Mouse (Mus musculus) spleen, adult 2 months (tissue): Measurements from ENCODE around the gene Unc13d. TPM values are rescaled to one million over a fixed set of nuclear protein-coding genes. Genes with fewer than 3 reads are reported as not detected.
"Not testable (repeated sequence)": the region's sequence is repeated elsewhere in the genome, so short reads cannot be mapped to it uniquely, and the experiment has no call there.

Experiments used
- DNase-seq, 2 experiments: peaks; one replicate each; pipeline versions ENCODE4 v3.0.0 to v3.0.0-alpha.2; 2012 to 2021; ENCODE audit warnings: low spot score in 2 of 2, low read depth in 1 of 2
- H3K27ac ChIP-seq: fragments of 200-500 bp; 2 replicates; pipeline ENCODE4 v1.5.1; 2012; ENCODE audit warnings: low read length, inconsistent platforms; ENCODE audit not compliant: insufficient read depth
- H3K27me3 ChIP-seq: fragments of 200-500 bp; 2 replicates; pipeline ENCODE4 v1.6.1; 2012; ENCODE audit warnings: mild to moderate bottlenecking, moderate library complexity, low read length, inconsistent platforms; ENCODE audit not compliant: control insufficient read depth, insufficient read depth
- H3K36me3 ChIP-seq: fragments of 200-500 bp; 2 replicates; pipeline ENCODE4 v1.6.1; 2012; ENCODE audit warnings: mild to moderate bottlenecking, low read length, inconsistent platforms; ENCODE audit not compliant: control insufficient read depth, insufficient read depth
- H3K4me1 ChIP-seq: fragments of 200-500 bp; 2 replicates; pipeline ENCODE4 v1.6.1; 2011; ENCODE audit warnings: inconsistent platforms; ENCODE audit not compliant: control insufficient read depth, insufficient read depth, insufficient read length
- H3K4me3 ChIP-seq: fragments of 200-500 bp; 2 replicates; pipeline ENCODE4 v1.5.1; 2011; ENCODE audit warnings: mild to moderate bottlenecking, inconsistent platforms; ENCODE audit not compliant: insufficient read depth, insufficient read length; ENCODE audit errors: extremely low read depth
- CTCF ChIP-seq: fragments of 200-500 bp; IDR thresholded peaks from 2 replicates; pipeline ENCODE4 v1.5.1; 2011; ENCODE audit warnings: mild to moderate bottlenecking, inconsistent platforms; ENCODE audit not compliant: insufficient read depth, insufficient read length, insufficient replicate concordance; ENCODE audit errors: extremely low read depth
- POLR2A ChIP-seq: fragments of 200-500 bp; IDR thresholded peaks from 2 replicates; pipeline ENCODE4 v1.6.1; 2011; ENCODE audit warnings: low read depth, low read length, inconsistent platforms
- WGBS: fragments of 180-500 bp; shearing (Covaris S2); methylation state at CpG from one replicate; pipeline ENCODE4 v1.1.7; 2018; 5-methylcytosine and 5-hydroxymethylcytosine counted together
- polyA plus RNA-seq: library from polyadenylated mRNA; depleted of rRNA; stranded (reverse); fragments of >200 nt; gene quantifications from 2 replicates; pipeline ENCODE4 v1.2.3, GENCODE M21; 2012; rRNA removed

The Unc13d gene
- polyA plus RNA-seq = 49.4 and 65.0 TPM in 2 replicates

DNA sequence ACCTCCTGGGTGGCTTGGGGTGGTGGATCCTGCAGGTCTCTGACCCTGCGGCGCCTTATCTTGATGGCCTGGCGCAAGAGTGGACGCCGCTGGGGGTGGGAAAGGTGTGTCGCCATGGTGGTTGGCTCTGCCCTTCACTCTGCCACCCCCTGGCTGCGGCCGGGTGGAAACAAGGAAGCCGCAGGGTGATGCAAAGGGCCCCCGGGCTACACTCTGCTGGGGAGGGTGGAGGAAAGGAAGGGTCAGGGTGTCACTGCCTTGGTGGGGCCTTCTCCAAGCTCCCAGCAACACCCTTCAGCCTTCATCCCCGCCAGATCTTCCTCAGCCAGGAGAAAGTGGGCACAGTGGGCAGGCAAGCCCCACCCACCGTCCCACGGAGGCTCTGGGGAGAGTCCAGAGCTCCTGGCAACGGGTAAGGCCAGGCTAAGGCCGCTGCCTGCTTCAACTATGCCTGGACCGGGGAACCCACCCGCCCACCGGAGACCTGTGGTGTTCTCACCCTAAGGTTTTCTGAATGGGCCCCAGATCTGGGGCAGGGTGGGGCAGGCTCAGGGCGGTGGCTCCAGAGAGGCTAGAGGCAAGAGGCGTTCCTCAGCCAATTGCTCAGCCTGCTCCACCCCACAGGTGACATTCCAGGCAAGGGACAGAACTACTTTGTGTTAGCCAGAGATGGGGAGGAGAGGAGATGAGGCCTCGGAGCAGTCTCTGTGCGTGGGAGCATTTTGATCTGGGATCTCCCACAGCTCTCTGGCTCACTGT is at the start of gene Unc13d:
Gene Unc13d, minus strand, starts transcription at position 516 of the 759 bp plus-strand sequence.
- DNase-seq = peak in 1 of 2 experiments; percentile 81
- TF ChIP-seq CTCF (peak; percentile 41; the same call in 1 of the 2 replicates), POLR2A (peak; percentile 46; the same call in 1 of the 2 replicates)
- Histone ChIP-seq H3K36me3 (peaks cover 36% of the 10 kb centered on the region), H3K4me3 (peak within 1 kb of the TSS; percentile 68), H3K4me1 (peaks cover 10% of the 10 kb centered on the region; the same call in 1 of the 2 replicates), H3K27ac (peak within 1 kb of the TSS; percentile 97), H3K27me3 (no peaks in the 10 kb centered on the region)
- WGBS = 6% methylated on average over 22 of the region's 22 CpGs

- TF ChIP-seq CTCF = no peak
- no peak for TF ChIP-seq POLR2A
- Histone ChIP-seq H3K4me1 (peaks cover 7% of the 10 kb centered on the region; the same call in 1 of the 2 replicates), H3K27me3 (no peaks in the 10 kb centered on the region), H3K4me3 (no peak overlapping the region), H3K27ac (no peak overlapping the region), H3K36me3 (peaks cover 49% of the 10 kb centered on the region)
- no peak for DNase-seq
- WGBS = 97% methylated on average over 15 of the region's 15 CpGs
Observed at GRCm38 (mm10) chr11:116126261-116126660, 48.5 kb upstream of the Unc13d start.

- 91% methylated on average over 8 of the region's 8 CpGs for WGBS
- H3K27ac ChIP-seq, H3K4me1 ChIP-seq, H3K4me3 ChIP-seq, DNase-seq, H3K27me3 ChIP-seq: not testable (repeated sequence)
- peaks cover 40% of the 10 kb centered on the region for H3K36me3 ChIP-seq
Observed at GRCm38 (mm10) chr11:116121731-116122245, 44.0 kb upstream of the Unc13d start.

DNA sequence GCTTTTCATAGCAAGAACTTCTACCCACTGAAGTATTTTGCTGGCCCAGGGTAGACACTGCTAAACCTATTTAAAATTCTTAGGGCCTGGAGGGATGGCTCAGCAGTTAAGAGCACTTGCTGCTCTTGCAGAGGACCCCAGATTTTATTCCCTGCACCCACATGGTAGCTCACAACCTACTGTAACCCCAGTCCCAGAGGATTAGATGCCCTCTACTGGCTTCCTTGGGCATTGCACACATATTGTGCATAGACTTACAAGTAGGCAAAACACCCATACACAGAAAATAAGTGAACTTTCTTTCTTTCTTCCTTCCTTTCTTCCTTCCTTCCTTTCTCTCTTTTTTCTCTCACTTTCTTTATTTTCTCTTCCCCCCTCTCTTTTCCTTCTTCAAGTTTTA is 40.1 kb upstream of the Unc13d start:
- no peak overlapping the region for H3K4me3 ChIP-seq
- TF ChIP-seq POLR2A = no peak
- TF ChIP-seq CTCF = no peak
- H3K27ac ChIP-seq = no peak overlapping the region
- H3K36me3 ChIP-seq = peaks cover 12% of the 10 kb centered on the region
- no peaks in the 10 kb centered on the region for H3K27me3 ChIP-seq
- no peaks in the 10 kb centered on the region for H3K4me1 ChIP-seq
- DNase-seq = no peak

DNA sequence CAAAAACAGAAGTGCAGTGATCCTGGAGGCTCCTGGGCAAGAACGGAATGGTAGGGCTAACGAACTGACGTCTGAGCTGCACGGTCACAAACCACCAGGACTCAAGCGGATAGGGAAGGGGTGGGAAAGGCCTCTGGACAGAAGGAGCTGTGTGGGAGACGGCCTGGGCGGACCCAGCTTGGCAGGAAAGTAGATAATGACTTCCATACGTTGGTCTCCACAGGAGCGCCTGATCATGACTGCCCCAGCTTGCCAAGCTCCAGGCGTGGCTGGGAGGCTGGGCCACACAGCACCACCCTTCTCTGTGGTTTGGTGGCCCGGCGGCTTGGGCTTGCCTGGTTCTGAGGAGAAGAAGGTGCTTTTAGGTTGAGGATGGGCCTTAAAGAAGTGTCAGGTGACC is 39.5 kb upstream of the Unc13d start:
- no peak for TF ChIP-seq POLR2A
- no peak for TF ChIP-seq CTCF
- no peaks in the 10 kb centered on the region for H3K4me1 ChIP-seq
- no peak overlapping the region for H3K27ac ChIP-seq
- no peaks in the 10 kb centered on the region for H3K27me3 ChIP-seq
- no peak for DNase-seq
- 84% methylated on average over 12 of the region's 12 CpGs for WGBS
- no peak overlapping the region for H3K4me3 ChIP-seq
- peaks cover 7% of the 10 kb centered on the region for H3K36me3 ChIP-seq

DNA sequence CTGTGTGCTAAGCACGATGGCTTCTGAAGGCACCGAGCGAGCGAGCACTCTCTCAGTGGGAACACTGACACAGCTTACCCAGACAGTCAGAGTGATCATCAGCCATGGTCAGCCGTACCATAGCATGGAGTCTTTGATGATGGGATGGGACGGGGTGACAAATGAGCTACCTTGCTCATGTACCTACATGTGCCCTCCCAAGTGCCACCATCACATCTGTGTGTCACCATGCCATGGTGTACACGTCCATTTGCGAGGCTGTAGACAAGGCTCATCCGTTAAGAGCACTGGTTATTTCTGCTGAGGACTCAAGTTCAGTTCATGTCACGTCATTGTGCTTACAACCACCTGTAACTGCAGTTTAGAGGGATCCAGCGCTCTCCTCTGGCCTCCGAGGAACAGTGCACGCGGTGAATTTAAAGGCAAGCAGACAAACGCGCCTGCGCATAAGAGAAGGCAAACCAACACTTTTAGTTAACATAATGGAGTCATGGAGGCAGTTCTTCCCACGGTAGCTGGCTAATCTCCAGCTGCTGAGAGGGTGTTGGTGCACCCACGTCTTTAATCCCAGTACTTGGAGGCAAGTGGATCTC is 33.9 kb upstream of the Unc13d start:
- no peak overlapping the region for H3K4me3 ChIP-seq
- no peak for TF ChIP-seq CTCF
- no peak for TF ChIP-seq POLR2A
- peaks cover 3% of the 10 kb centered on the region; the same call in 1 of the 2 replicates for H3K36me3 ChIP-seq
- 93% methylated on average over 19 of the region's 19 CpGs for WGBS
- peaks cover 10% of the 10 kb centered on the region for H3K4me1 ChIP-seq
- H3K27me3 ChIP-seq = peaks cover 9% of the 10 kb centered on the region
- no peak overlapping the region for H3K27ac ChIP-seq
- DNase-seq = no peak

DNA sequence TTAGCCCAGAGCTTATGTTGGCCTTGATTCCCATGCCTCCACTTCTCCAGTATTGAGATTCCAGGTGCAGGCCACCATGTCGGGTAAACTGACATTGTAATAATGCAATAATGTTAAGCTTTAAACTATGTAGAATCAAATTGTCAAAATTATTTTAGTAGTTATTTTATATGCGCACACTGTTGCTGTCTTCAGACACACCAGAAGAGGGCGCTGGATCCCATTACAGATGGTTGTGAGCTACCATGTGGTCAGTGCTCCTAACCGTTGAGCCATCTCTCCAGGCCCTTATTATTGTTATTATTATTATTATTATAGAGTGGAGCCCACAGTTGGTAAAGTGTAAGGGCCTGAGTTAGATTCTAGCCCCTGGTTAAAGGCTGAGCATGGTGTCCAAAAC is 33.3 kb upstream of the Unc13d start:
- peak overlapping the region; percentile 55 for H3K27ac ChIP-seq
- TF ChIP-seq POLR2A = no peak
- no peak for TF ChIP-seq CTCF

More for the DNA sequence above, 33.3 kb upstream of the Unc13d start:
- H3K4me1 ChIP-seq = peaks cover 10% of the 10 kb centered on the region
- 86% methylated on average over 4 of the region's 4 CpGs for WGBS
- H3K27me3 ChIP-seq = peaks cover 9% of the 10 kb centered on the region
- DNase-seq = no peak
- H3K36me3 ChIP-seq = 0 out of 2 replicates have a peak, but pooled peaks cover 2% of the 10 kb centered on the region
- no peak overlapping the region for H3K4me3 ChIP-seq
